ENCODE assay signal across 8 mouse cellular contexts in genomic region chr4:141286860-141287517, GRCm38 (mm10). TPM values are rescaled to one million over a fixed set of nuclear protein-coding genes. Genes with fewer than 3 reads are reported as not detected.
A peak's percentile ranks its signal among the peaks of the same experiment; 100 is the strongest.
DNase-seq lines count a peak whose midpoint lies in the region; ATAC-seq and TF ChIP-seq lines count a peak whose summit lies in the region.

No protein-coding gene starts in this region.

- no peak for TF ChIP-seq CTCF in intestine, postnatal 0 days (IDR thresholded peaks at IDR 0.05; ENCODE audit: low read depth)

- peak overlapping the region; percentile 39; the same call in 1 of the 2 replicates for H3K9ac ChIP-seq in heart, embryonic 11.5 days (ENCODE audit: low read depth, low read length)
- H3K9ac ChIP-seq in intestine, postnatal 0 days (ENCODE audit: low read depth, low read length): no peak overlapping the region

- DNase-seq in heart, adult 8-10 months (ENCODE audit: low spot score): no peak
- DNase-seq in adrenal gland, postnatal 10 days: peak; percentile 75
- peak; percentile 73 for DNase-seq in lung, postnatal 10 days
- DNase-seq in frontal cortex, postnatal 25 days (ENCODE audit: low spot score in 2 of 2): no peak
- no peak for DNase-seq in layer of hippocampus, postnatal 36 days
- no peak for DNase-seq in spleen, postnatal 10 days (ENCODE audit: low spot score in 2 of 2)

- no peaks in the 10 kb centered on the region for H3K9me3 ChIP-seq in heart, embryonic 11.5 days (replicated peaks; ENCODE audit: control insufficient read depth, low read length)
- no peaks in the 10 kb centered on the region for H3K9me3 ChIP-seq in intestine, postnatal 0 days (ENCODE audit: control insufficient read depth)

- 10% methylated on average over 20 of the region's 20 CpGs for WGBS in heart, embryonic 11.5 days (ENCODE audit: insufficient replicate concordance)
- WGBS in intestine, postnatal 0 days: 9% methylated on average over 20 of the region's 20 CpGs

- H3K4me3 ChIP-seq in heart, embryonic 11.5 days (ENCODE audit: low read depth, low read length): peak overlapping the region; percentile 10; the same call in 1 of the 2 replicates
- H3K4me3 ChIP-seq in intestine, postnatal 0 days (ENCODE audit: low read depth, low read length): peak overlapping the region; percentile 1; the same call in 1 of the 2 replicates

- peaks cover 25% of the 10 kb centered on the region for H3K27me3 ChIP-seq in heart, embryonic 11.5 days (ENCODE audit: control insufficient read depth, insufficient read depth, low read length)
- H3K27me3 ChIP-seq in intestine, postnatal 0 days (replicated peaks; ENCODE audit: control insufficient read depth, insufficient read depth, low read length): no peaks in the 10 kb centered on the region

- peaks cover 34% of the 10 kb centered on the region for H3K4me1 ChIP-seq in heart, embryonic 11.5 days (ENCODE audit: control insufficient read depth, insufficient read depth, low read length)
- peaks cover 9% of the 10 kb centered on the region; the same call in 1 of the 2 replicates for H3K4me1 ChIP-seq in intestine, postnatal 0 days (replicated peaks; ENCODE audit: control insufficient read depth, insufficient read depth, low read length)

- no peaks in the 10 kb centered on the region for H3K36me3 ChIP-seq in heart, embryonic 11.5 days (ENCODE audit: control insufficient read depth, insufficient read depth, low read length)
- H3K36me3 ChIP-seq in intestine, postnatal 0 days (ENCODE audit: control insufficient read depth, insufficient read depth): no peaks in the 10 kb centered on the region

- H3K4me2 ChIP-seq in heart, embryonic 11.5 days: peak overlapping the region; percentile 57
- peak overlapping the region; percentile 55 for H3K4me2 ChIP-seq in intestine, postnatal 0 days (replicated peaks; ENCODE audit: low read depth)

- no peak overlapping the region for H3K27ac ChIP-seq in heart, embryonic 11.5 days (ENCODE audit: low read depth, low read length)
- peak overlapping the region; percentile 94 for H3K27ac ChIP-seq in intestine, postnatal 0 days (ENCODE audit: low read depth, low read length)

- ATAC-seq in heart, embryonic 11.5 days (replicated peaks; ENCODE audit: insufficient number of reproducible peaks, low FRiP score, low TSS enrichment): no peak
- ATAC-seq in intestine, postnatal 0 days: peak; percentile 77

RNA-seq across cellular contexts. Expression of gene Epha2, which starts 14.1 kb away (rescaled TPM):
- polyA plus RNA-seq in heart, embryonic 11.5 days (2014; fragmentation: Nextera tagmentation; extraction: Ambion mirVana): 3.1 and 3.6 TPM in 2 replicates
- 1 to 10 TPM; 4.6 to 7.1 (median 5.2) TPM for total RNA-seq in heart, adult 8-10 months (2022)
- 10 to 100 TPM; 13.4 to 18.1 TPM for total RNA-seq in adrenal gland, postnatal 10 days (2021)
- 5.6 and 6.6 TPM in 2 replicates for polyA plus RNA-seq in intestine, postnatal 0 days (2015; fragmentation: Nextera tagmentation; extraction: Ambion mirVana)
- 1 to 10 TPM; 1.3 to 1.7 TPM for total RNA-seq in layer of hippocampus, postnatal 36 days (2021)

RNA-seq across cellular contexts. Expression of gene Arhgef19, which starts 47.7 kb away (rescaled TPM):
- 1.2 and 1.3 TPM in 2 replicates for polyA plus RNA-seq in heart, embryonic 11.5 days (2014; fragmentation: Nextera tagmentation; extraction: Ambion mirVana)
- total RNA-seq in heart, adult 8-10 months (2022): 10 to 100 TPM; 26.2 to 32.2 (median 30.3) TPM
- 10 to 100 TPM; 29.0 to 31.0 TPM for total RNA-seq in adrenal gland, postnatal 10 days (2021)
- 4.5 and 6.3 TPM in 2 replicates for polyA plus RNA-seq in intestine, postnatal 0 days (2015; fragmentation: Nextera tagmentation; extraction: Ambion mirVana)
- total RNA-seq in layer of hippocampus, postnatal 36 days (2021): 10 to 100 TPM; 15.5 to 15.9 TPM

Comparison
In these comparisons a context has a peak if more than half of its experiments do, and no peak if none do; other contexts are left out.
1. DNase-seq: peak in adrenal gland, postnatal 10 days (single experiment) and lung, postnatal 10 days (single experiment); none in heart, adult 8-10 months (single experiment), frontal cortex, postnatal 25 days (0 of 2), layer of hippocampus, postnatal 36 days (0 of 2) and spleen, postnatal 10 days (0 of 2).